Mouse (Mus musculus) G1E (cell line): Measurements from ENCODE around the gene Pafah2. TPM values are rescaled to one million over a fixed set of nuclear protein-coding genes. Genes with fewer than 3 reads are reported as not detected.

ENCODE experiments used
- ATAC-seq: 2 replicates; pipeline ENCODE4 v1.8.0; 2016; ENCODE audit warnings: mild to moderate bottlenecking; ENCODE audit not compliant: insufficient number of reproducible peaks, poor library complexity, low FRiP score, severe bottlenecking; ENCODE audit errors: extremely low read depth
- DNase-seq: peaks from one replicate; pipeline ENCODE4 v3.0.0; 2012; ENCODE audit warnings: low spot score
- H3K27me3 ChIP-seq: 2 replicates; pipeline ENCODE4 v1.6.1; 2012; ENCODE audit warnings: mild to moderate bottlenecking, low read length, inconsistent platforms; ENCODE audit not compliant: insufficient read depth
- H3K36me3 ChIP-seq: replicated peaks from 2 replicates; pipeline ENCODE3; 2012; ENCODE audit warnings: mild to moderate bottlenecking, inconsistent platforms
- H3K4me1 ChIP-seq: 2 replicates; pipeline ENCODE4 v1.6.1; 2012; ENCODE audit warnings: low read depth, low read length, inconsistent platforms, mixed read lengths; ENCODE audit not compliant: insufficient read depth
- H3K4me3 ChIP-seq: 2 replicates; pipeline ENCODE4 v1.5.1; 2012; ENCODE audit warnings: low read depth, mild to moderate bottlenecking, inconsistent platforms, low read length, moderate library complexity, mixed read lengths
- H3K9me3 ChIP-seq: replicated peaks from 2 replicates; pipeline ENCODE4 v1.6.1; 2012; ENCODE audit warnings: inconsistent platforms
- CTCF ChIP-seq: IDR thresholded peaks from 2 replicates; pipeline ENCODE4 v1.5.1; 2012; ENCODE audit warnings: low read depth, low read length, inconsistent platforms, mixed read lengths
- GATA1 ChIP-seq: IDR thresholded peaks from 2 replicates; pipeline ENCODE4 v1.6.1; 2012; ENCODE audit warnings: borderline replicate concordance, low read length, inconsistent platforms, mixed read lengths
- GATA2 ChIP-seq: IDR thresholded peaks from 2 replicates; pipeline ENCODE4 v1.6.1; 2012; ENCODE audit warnings: low read depth, low read length, inconsistent platforms, borderline replicate concordance
- POLR2AphosphoS5 ChIP-seq: IDR thresholded peaks from 2 replicates; pipeline ENCODE4 v1.6.1; 2012; ENCODE audit warnings: low read depth, low read length, inconsistent platforms; ENCODE audit not compliant: insufficient replicate concordance
- TAL1 ChIP-seq: conservative IDR thresholded peaks from 2 replicates; pipeline ENCODE4 v1.6.1; 2012; ENCODE audit warnings: low read depth, low read length, inconsistent platforms, mixed read lengths
- polyA plus RNA-seq: library from polyadenylated mRNA; stranded (reverse); fragments of >175 nt; gene quantifications from 2 replicates; pipeline ENCODE4 v1.2.3, GENCODE M21; 2012
- total RNA-seq, 2 experiments: library from RNA; stranded (forward) in 1 of 2; stranded (reverse) in 1 of 2; fragments of 200-1000 nt in 1 of 2; fragments of >200 nt in 1 of 2; fragmentation: Nextera tagmentation in 1 of 2; gene quantifications; 2 replicates each; pipeline ENCODE4 v1.2.3; 2014 to 2017

The Pafah2 gene
- total and polyA plus RNA-seq, 3 experiments: 14.9 to 45.9 (median 15.1) TPM

DNA sequence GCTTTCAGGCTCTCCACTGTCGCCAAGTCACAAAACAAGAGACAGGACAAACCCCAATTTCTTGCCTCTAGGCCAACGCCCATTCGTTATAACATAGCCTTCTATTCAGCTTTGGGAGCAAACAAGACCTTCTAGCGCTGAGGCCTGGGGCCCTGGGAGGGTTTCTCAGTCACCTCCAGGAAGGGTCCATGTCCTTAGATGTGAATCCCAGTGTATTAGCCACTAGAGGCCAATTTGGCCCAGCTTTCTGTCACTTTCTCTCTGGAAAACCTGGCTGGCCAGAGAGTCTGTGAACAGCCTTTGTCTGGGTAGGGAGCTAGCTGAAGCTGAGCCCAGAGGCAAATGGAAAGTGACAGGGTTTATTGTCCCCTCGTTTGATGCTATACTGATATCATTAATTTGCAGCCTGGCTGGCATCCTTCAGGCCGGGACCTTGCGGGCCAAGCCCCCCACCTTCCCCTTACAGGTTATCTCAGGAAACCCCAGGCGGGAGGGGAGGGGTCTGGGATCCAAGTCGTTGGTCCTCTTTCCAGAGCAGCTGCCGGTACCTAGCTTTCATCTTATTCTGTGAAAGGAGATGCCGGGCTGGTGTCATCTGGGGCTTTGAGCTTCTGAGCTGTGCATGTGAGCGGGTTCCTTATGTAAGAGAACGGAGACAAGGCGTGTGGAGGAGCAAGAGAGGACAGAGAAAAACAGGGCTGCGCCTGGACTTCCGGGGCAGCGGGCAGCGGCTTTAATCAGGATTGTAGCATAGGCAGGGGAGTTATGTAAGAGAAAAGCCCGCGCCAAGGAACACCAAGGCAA, 54.5 kb downstream of the Pafah2 start:
- DNase-seq (no peak), ATAC-seq (no peak)
- TF ChIP-seq CTCF (no peak), GATA1 (no peak)
- Histone ChIP-seq H3K9me3 (no peaks in the 10 kb centered on the region), H3K36me3 (no peaks in the 10 kb centered on the region), H3K27me3 (peaks cover 63% of the 10 kb centered on the region), H3K4me3 (no peak overlapping the region), H3K4me1 (peaks cover 4% of the 10 kb centered on the region)

DNA sequence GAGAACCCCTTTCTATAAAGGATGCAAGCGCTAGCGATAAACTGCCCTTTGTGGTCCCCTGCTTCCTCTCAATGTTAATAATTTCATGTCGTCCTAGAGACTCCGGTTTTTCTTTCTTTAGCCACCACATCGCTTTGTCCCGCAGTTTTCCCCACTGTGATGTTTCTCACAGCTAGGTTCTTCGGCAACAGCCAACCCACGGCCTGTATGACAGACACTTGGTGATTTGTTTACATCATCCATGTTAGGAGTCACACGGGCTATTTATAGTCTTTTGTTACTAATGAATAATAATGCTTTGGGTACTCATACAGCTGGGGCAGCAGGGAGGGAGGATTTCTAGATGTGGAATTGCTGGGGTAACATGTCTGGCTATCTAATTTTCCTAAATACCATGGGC, 55.4 kb downstream of the Pafah2 start:
- DNase-seq: no peak
- Histone ChIP-seq H3K9me3 (no peaks in the 10 kb centered on the region), H3K4me1 (peaks cover 4% of the 10 kb centered on the region), H3K4me3 (no peak overlapping the region), H3K27me3 (peaks cover 64% of the 10 kb centered on the region), H3K36me3 (no peaks in the 10 kb centered on the region)
- no peak for ATAC-seq
- no peak for TF ChIP-seq POLR2AphosphoS5
- no peak for TF ChIP-seq GATA1
- no peak for TF ChIP-seq TAL1
- TF ChIP-seq CTCF: no peak
- no peak for TF ChIP-seq GATA2

GRCm38 (mm10) chr4:134453619-134454400, 57.7 kb downstream of the Pafah2 start:
- Histone ChIP-seq H3K4me3 (no peak overlapping the region), H3K9me3 (no peaks in the 10 kb centered on the region), H3K4me1 (peaks cover 8% of the 10 kb centered on the region), H3K27me3 (peaks cover 68% of the 10 kb centered on the region), H3K36me3 (no peaks in the 10 kb centered on the region)
- no peak for TF ChIP-seq GATA1
- TF ChIP-seq CTCF: no peak
- no peak for TF ChIP-seq TAL1
- no peak for TF ChIP-seq GATA2
- no peak for TF ChIP-seq POLR2AphosphoS5
- ATAC-seq (no peak), DNase-seq (no peak)

DNA sequence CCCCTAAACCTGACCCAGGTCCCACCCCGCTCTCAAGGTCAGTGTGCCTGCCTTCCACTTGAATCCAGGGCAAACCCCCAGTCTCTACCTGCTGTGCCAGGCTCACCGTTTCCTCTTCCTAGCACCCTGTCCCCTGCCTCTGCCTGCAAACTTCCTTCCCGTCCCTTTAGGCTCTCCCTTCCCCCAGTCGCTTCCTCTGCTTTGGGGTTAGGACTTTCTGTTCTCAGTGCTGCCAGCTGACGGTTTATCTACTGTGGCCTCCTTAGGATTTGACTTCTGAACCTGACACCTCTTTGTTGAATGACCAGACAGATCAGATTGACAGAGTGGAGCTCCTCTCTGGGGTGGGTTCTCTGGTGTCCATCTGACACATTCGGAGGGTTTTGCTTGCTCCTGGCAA, 59.2 kb downstream of the Pafah2 start:
- DNase-seq (no peak), ATAC-seq (no peak)
- Histone ChIP-seq H3K36me3 (no peaks in the 10 kb centered on the region), H3K4me1 (peaks cover 11% of the 10 kb centered on the region), H3K4me3 (no peak overlapping the region), H3K9me3 (no peaks in the 10 kb centered on the region), H3K27me3 (peaks cover 65% of the 10 kb centered on the region)
- no peak for TF ChIP-seq POLR2AphosphoS5
- TF ChIP-seq TAL1: no peak
- TF ChIP-seq GATA1: no peak
- no peak for TF ChIP-seq CTCF
- TF ChIP-seq GATA2: no peak

DNA sequence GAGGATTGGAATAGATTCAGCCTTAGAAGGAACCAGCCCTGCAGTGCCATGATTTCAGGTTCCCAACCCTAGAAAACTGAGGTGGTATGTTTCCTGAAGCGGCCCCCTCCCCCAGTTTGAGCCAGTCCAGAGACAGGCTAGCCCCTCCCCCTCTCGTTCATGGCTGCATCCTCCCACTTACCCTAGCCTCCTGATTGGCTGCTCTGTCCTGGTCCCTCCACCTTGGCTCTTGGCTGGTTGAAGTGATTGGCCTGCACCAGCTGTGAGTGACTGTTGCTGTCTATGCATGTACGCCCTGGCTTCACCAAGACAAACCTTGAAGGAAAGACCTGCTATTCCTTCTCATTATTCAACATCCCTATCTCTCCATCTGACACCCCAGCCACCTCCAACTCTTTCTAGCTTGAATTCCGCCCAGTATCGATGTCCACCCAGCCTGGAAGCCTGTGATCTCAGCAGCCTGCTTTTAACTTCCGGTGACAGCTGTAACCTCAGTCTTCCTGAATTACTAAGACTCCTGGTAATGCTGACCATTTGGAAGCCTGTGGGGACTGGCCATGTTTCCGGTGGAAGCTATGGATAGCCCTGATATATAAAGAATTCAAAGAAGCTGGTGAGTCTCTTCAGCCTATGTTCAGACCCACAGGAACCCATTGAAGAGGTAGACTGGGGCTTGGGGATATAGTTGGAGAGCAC, 61.2 kb downstream of the Pafah2 start:
- H3K4me1 ChIP-seq: peaks cover 15% of the 10 kb centered on the region
- ATAC-seq (no peak), DNase-seq (no peak)
- H3K9me3 ChIP-seq: no peaks in the 10 kb centered on the region
- no peaks in the 10 kb centered on the region for H3K36me3 ChIP-seq
- TF ChIP-seq CTCF (no peak), POLR2AphosphoS5 (no peak), TAL1 (no peak), GATA2 (no peak), GATA1 (no peak)
- no peak overlapping the region for H3K4me3 ChIP-seq
- H3K27me3 ChIP-seq: peaks cover 75% of the 10 kb centered on the region

DNA sequence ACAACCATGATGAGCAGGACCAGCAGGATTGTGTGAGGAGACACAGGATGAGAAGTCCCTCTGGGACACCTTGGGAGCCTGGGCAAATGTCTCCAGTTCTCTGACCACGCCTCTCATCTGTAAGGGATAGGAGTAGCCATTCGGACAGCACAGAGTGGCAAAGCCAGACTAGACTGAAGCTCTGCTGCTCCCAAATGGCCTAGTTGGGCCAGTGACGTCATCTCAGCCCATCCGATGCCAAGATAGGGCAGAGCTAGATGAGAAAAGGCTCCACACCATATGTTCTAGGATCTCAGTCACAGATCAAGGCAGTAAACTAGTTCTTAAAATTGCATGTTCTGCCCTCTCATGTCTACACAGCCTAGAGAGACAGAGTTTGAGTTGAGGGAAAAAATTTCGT, 62.7 kb downstream of the Pafah2 start:
- DNase-seq: no peak

More for the DNA sequence above, 62.7 kb downstream of the Pafah2 start:
- Histone ChIP-seq H3K9me3 (no peaks in the 10 kb centered on the region), H3K4me3 (no peak overlapping the region), H3K4me1 (peaks cover 18% of the 10 kb centered on the region), H3K27me3 (peaks cover 69% of the 10 kb centered on the region), H3K36me3 (no peaks in the 10 kb centered on the region)
- TF ChIP-seq CTCF (no peak), POLR2AphosphoS5 (no peak), GATA2 (no peak), TAL1 (no peak)
- ATAC-seq: no peak
